Mouse (Mus musculus): ENCODE data around the gene Nmnat2. TPM values are rescaled to one million over a fixed set of nuclear protein-coding genes. Genes with fewer than 3 reads are reported as not detected.
A peak's percentile ranks its signal among the peaks of the same experiment; 100 is the strongest.

Gene Nmnat2
- polyA plus RNA-seq, 1 experiment from 2014 or later = 5.3 TPM

- WGBS = 57% methylated on average over 5 of the region's 5 CpGs
- no peaks in the 10 kb centered on the region for H3K36me3 ChIP-seq (ENCODE audit: control insufficient read depth, insufficient read depth, low read length)
- no peak overlapping the region for H3K9ac ChIP-seq (ENCODE audit: low read depth, low read length)
- H3K27me3 ChIP-seq (replicated peaks; ENCODE audit: control insufficient read depth, insufficient read depth, low read length) = no peaks in the 10 kb centered on the region; the same call in 1 of the 2 replicates
- no peak overlapping the region for H3K27ac ChIP-seq (replicated peaks; ENCODE audit: low read depth, low read length)
- H3K9me3 ChIP-seq (ENCODE audit: control insufficient read depth, low read length) = no peaks in the 10 kb centered on the region
- H3K4me1 ChIP-seq (ENCODE audit: control insufficient read depth, insufficient read depth, low read length) = no peaks in the 10 kb centered on the region
- H3K4me2 ChIP-seq (ENCODE audit: low read depth, low read length) = no peak overlapping the region
- DNase-seq (ENCODE audit: low spot score) = no peak
- ATAC-seq (ENCODE audit: low read depth) = no peak
- H3K4me3 ChIP-seq (ENCODE audit: low read depth, low read length) = no peak overlapping the region
These were observed 138.4 kb downstream of the Nmnat2 start for GRCm38 (mm10) chr1:153093172-153093571.

GRCm38 (mm10) chr1:153093581-153093980 is 138.8 kb downstream of the Nmnat2 start:
- no peak for ATAC-seq (ENCODE audit: low read depth)
- Histone ChIP-seq H3K9me3 (ENCODE audit: control insufficient read depth, low read length) (no peaks in the 10 kb centered on the region), H3K27me3 (replicated peaks; ENCODE audit: control insufficient read depth, insufficient read depth, low read length) (no peaks in the 10 kb centered on the region; the same call in 1 of the 2 replicates), H3K4me3 (ENCODE audit: low read depth, low read length) (no peak overlapping the region), H3K4me2 (ENCODE audit: low read depth, low read length) (no peak overlapping the region), H3K36me3 (ENCODE audit: control insufficient read depth, insufficient read depth, low read length) (no peaks in the 10 kb centered on the region), H3K27ac (replicated peaks; ENCODE audit: low read depth, low read length) (no peak overlapping the region), H3K4me1 (ENCODE audit: control insufficient read depth, insufficient read depth, low read length) (no peaks in the 10 kb centered on the region), H3K9ac (ENCODE audit: low read depth, low read length) (no peak overlapping the region)
- WGBS = 70% methylated on average over 4 of the region's 4 CpGs
- DNase-seq (ENCODE audit: low spot score) = no peak

- ATAC-seq (ENCODE audit: low read depth) (no peak), DNase-seq (ENCODE audit: low spot score) (no peak)
- Histone ChIP-seq H3K9ac (ENCODE audit: low read depth, low read length) (no peak overlapping the region), H3K36me3 (ENCODE audit: control insufficient read depth, insufficient read depth, low read length) (no peaks in the 10 kb centered on the region), H3K9me3 (ENCODE audit: control insufficient read depth, low read length) (no peaks in the 10 kb centered on the region), H3K27me3 (replicated peaks; ENCODE audit: control insufficient read depth, insufficient read depth, low read length) (no peaks in the 10 kb centered on the region; the same call in 1 of the 2 replicates), H3K4me2 (ENCODE audit: low read depth, low read length) (no peak overlapping the region), H3K4me3 (ENCODE audit: low read depth, low read length) (no peak overlapping the region), H3K27ac (replicated peaks; ENCODE audit: low read depth, low read length) (no peak overlapping the region), H3K4me1 (ENCODE audit: control insufficient read depth, insufficient read depth, low read length) (no peaks in the 10 kb centered on the region)
- 38% methylated on average over 12 of the region's 12 CpGs for WGBS
These were observed 139.7 kb downstream of the Nmnat2 start for GRCm38 (mm10) chr1:153094226-153095076.

GRCm38 (mm10) chr1:153095328-153095727 is 140.5 kb downstream of the Nmnat2 start:
- ATAC-seq (ENCODE audit: low read depth) (no peak), DNase-seq (ENCODE audit: low spot score) (no peak)
- Histone ChIP-seq H3K9ac (ENCODE audit: low read depth, low read length) (no peak overlapping the region), H3K27ac (replicated peaks; ENCODE audit: low read depth, low read length) (no peak overlapping the region), H3K4me2 (ENCODE audit: low read depth, low read length) (no peak overlapping the region), H3K9me3 (ENCODE audit: control insufficient read depth, low read length) (no peaks in the 10 kb centered on the region), H3K27me3 (replicated peaks; ENCODE audit: control insufficient read depth, insufficient read depth, low read length) (no peaks in the 10 kb centered on the region; the same call in 1 of the 2 replicates), H3K4me1 (ENCODE audit: control insufficient read depth, insufficient read depth, low read length) (0 out of 2 replicates have a peak, but pooled peaks cover under 1% of the 10 kb centered on the region), H3K4me3 (ENCODE audit: low read depth, low read length) (no peak overlapping the region), H3K36me3 (ENCODE audit: control insufficient read depth, insufficient read depth, low read length) (no peaks in the 10 kb centered on the region)
- 55% methylated on average over 6 of the region's 6 CpGs for WGBS

GRCm38 (mm10) chr1:153095826-153096727 is 141.3 kb downstream of the Nmnat2 start:
- no peak overlapping the region for H3K4me3 ChIP-seq (ENCODE audit: low read depth, low read length)
- H3K36me3 ChIP-seq (ENCODE audit: control insufficient read depth, insufficient read depth, low read length) = no peaks in the 10 kb centered on the region
- H3K9ac ChIP-seq (ENCODE audit: low read depth, low read length) = no peak overlapping the region
- 9% methylated on average over 16 of the region's 16 CpGs for WGBS
- H3K4me2 ChIP-seq (ENCODE audit: low read depth, low read length) = no peak overlapping the region
- no peaks in the 10 kb centered on the region for H3K9me3 ChIP-seq (ENCODE audit: control insufficient read depth, low read length)
- DNase-seq (ENCODE audit: low spot score) (peak; percentile 84), ATAC-seq (ENCODE audit: low read depth) (peak; percentile 68)
- no peaks in the 10 kb centered on the region; the same call in 1 of the 2 replicates for H3K27me3 ChIP-seq (replicated peaks; ENCODE audit: control insufficient read depth, insufficient read depth, low read length)
- H3K4me1 ChIP-seq (ENCODE audit: control insufficient read depth, insufficient read depth, low read length) = peaks cover 3% of the 10 kb centered on the region; the same call in 1 of the 2 replicates
- H3K27ac ChIP-seq (replicated peaks; ENCODE audit: low read depth, low read length) = no peak overlapping the region

GRCm38 (mm10) chr1:153097017-153097675 is 142.4 kb downstream of the Nmnat2 start:
- Histone ChIP-seq H3K4me2 (ENCODE audit: low read depth, low read length) (no peak overlapping the region), H3K4me3 (ENCODE audit: low read depth, low read length) (no peak overlapping the region), H3K4me1 (ENCODE audit: control insufficient read depth, insufficient read depth, low read length) (peaks cover 6% of the 10 kb centered on the region; the same call in 1 of the 2 replicates), H3K36me3 (ENCODE audit: control insufficient read depth, insufficient read depth, low read length) (no peaks in the 10 kb centered on the region), H3K9ac (ENCODE audit: low read depth, low read length) (no peak overlapping the region), H3K27ac (replicated peaks; ENCODE audit: low read depth, low read length) (no peak overlapping the region), H3K27me3 (replicated peaks; ENCODE audit: control insufficient read depth, insufficient read depth, low read length) (no peaks in the 10 kb centered on the region; the same call in 1 of the 2 replicates), H3K9me3 (ENCODE audit: control insufficient read depth, low read length) (no peaks in the 10 kb centered on the region)
- ATAC-seq (ENCODE audit: low read depth) (no peak), DNase-seq (ENCODE audit: low spot score) (no peak)
- 89% methylated on average over 6 of the region's 6 CpGs for WGBS

- no peak overlapping the region for H3K4me3 ChIP-seq (ENCODE audit: low read depth, low read length)
- H3K4me1 ChIP-seq (ENCODE audit: control insufficient read depth, insufficient read depth, low read length) = peaks cover 6% of the 10 kb centered on the region; the same call in 1 of the 2 replicates
- H3K36me3 ChIP-seq (ENCODE audit: control insufficient read depth, insufficient read depth, low read length) = no peaks in the 10 kb centered on the region
- H3K27ac ChIP-seq (replicated peaks; ENCODE audit: low read depth, low read length) = no peak overlapping the region
- H3K4me2 ChIP-seq (ENCODE audit: low read depth, low read length) = no peak overlapping the region
- H3K9me3 ChIP-seq (ENCODE audit: control insufficient read depth, low read length) = no peaks in the 10 kb centered on the region
- no peaks in the 10 kb centered on the region; the same call in 1 of the 2 replicates for H3K27me3 ChIP-seq (replicated peaks; ENCODE audit: control insufficient read depth, insufficient read depth, low read length)
- 43% methylated on average over 11 of the region's 11 CpGs for WGBS
- DNase-seq (ENCODE audit: low spot score) (no peak), ATAC-seq (ENCODE audit: low read depth) (no peak)
- H3K9ac ChIP-seq (ENCODE audit: low read depth, low read length) = no peak overlapping the region
These were observed 143.8 kb downstream of the Nmnat2 start for GRCm38 (mm10) chr1:153098586-153098985.

- H3K27ac ChIP-seq (replicated peaks; ENCODE audit: low read depth, low read length) = peak overlapping the region; percentile 59; the same call in 1 of the 2 replicates
- H3K4me2 ChIP-seq (ENCODE audit: low read depth, low read length) = peak overlapping the region; percentile 27
- H3K9ac ChIP-seq (ENCODE audit: low read depth, low read length) = no peak overlapping the region
- H3K4me1 ChIP-seq (ENCODE audit: control insufficient read depth, insufficient read depth, low read length) = peaks cover 6% of the 10 kb centered on the region; the same call in 1 of the 2 replicates
- no peaks in the 10 kb centered on the region for H3K36me3 ChIP-seq (ENCODE audit: control insufficient read depth, insufficient read depth, low read length)
- no peaks in the 10 kb centered on the region for H3K9me3 ChIP-seq (ENCODE audit: control insufficient read depth, low read length)
- DNase-seq (ENCODE audit: low spot score) (peak; percentile 56), ATAC-seq (ENCODE audit: low read depth) (no peak)
- whole genome bisulfite sequencing = 30% methylated on average over 9 of the region's 9 CpGs
- H3K27me3 ChIP-seq (replicated peaks; ENCODE audit: control insufficient read depth, insufficient read depth, low read length) = no peaks in the 10 kb centered on the region
- H3K4me3 ChIP-seq (ENCODE audit: low read depth, low read length) = no peak overlapping the region
These were observed 146.1 kb downstream of the Nmnat2 start for GRCm38 (mm10) chr1:153100912-153101311.

Measured in embryonic facial prominence, embryonic 14.5 days (tissue).